Mouse (Mus musculus) liver, adult 2 months (tissue): ENCODE data around the gene Tpx2. TPM values are rescaled to one million over a fixed set of nuclear protein-coding genes. Genes with fewer than 3 reads are reported as not detected.

Source experiments
- DNase-seq: peaks from one replicate; pipeline ENCODE4 v3.0.0-alpha.2; 2011; ENCODE audit warnings: low read depth, low spot score; ENCODE audit errors: extremely low read depth
- H3K27ac ChIP-seq: fragments of 200-500 bp; replicated peaks from 2 replicates; pipeline ENCODE4 v1.5.1; 2012; ENCODE audit warnings: low read depth, mild to moderate bottlenecking, control low read depth, inconsistent platforms, low read length; ENCODE audit not compliant: insufficient read depth
- H3K27me3 ChIP-seq: fragments of 200-500 bp; 2 replicates; pipeline ENCODE4 v1.6.1; 2012; ENCODE audit warnings: mild to moderate bottlenecking, moderate library complexity, low read length, inconsistent platforms; ENCODE audit not compliant: control insufficient read depth, insufficient read depth
- H3K36me3 ChIP-seq: fragments of 200-500 bp; 2 replicates; pipeline ENCODE4 v1.6.1; 2012; ENCODE audit warnings: low read length, inconsistent platforms; ENCODE audit not compliant: control insufficient read depth, insufficient read depth
- H3K4me1 ChIP-seq: fragments of 200-500 bp; 2 replicates; pipeline ENCODE4 v1.6.1; 2011; ENCODE audit warnings: low read length; ENCODE audit not compliant: control insufficient read depth, insufficient read depth
- H3K4me3 ChIP-seq: fragments of 200-500 bp; 2 replicates; pipeline ENCODE4 v1.5.1; 2011; ENCODE audit warnings: low read depth, mild to moderate bottlenecking, control low read depth, low read length, moderate library complexity; ENCODE audit not compliant: insufficient read depth
- H3K79me2 ChIP-seq: fragments of 200-500 bp; 2 replicates; pipeline ENCODE4 v1.6.1; 2012; ENCODE audit warnings: inconsistent platforms, mild to moderate bottlenecking, low read length, moderate library complexity; ENCODE audit not compliant: control insufficient read depth, insufficient read depth
- H3K9ac ChIP-seq: fragments of 200-500 bp; 2 replicates; pipeline ENCODE4 v1.6.1; 2012; ENCODE audit warnings: low read depth, mild to moderate bottlenecking, control low read depth, inconsistent platforms, low read length
- CTCF ChIP-seq: fragments of 200-500 bp; IDR thresholded peaks from 2 replicates; pipeline ENCODE4 v1.5.1; 2011; ENCODE audit warnings: low read depth, low read length, control low read depth
- POLR2A ChIP-seq: fragments of 200-500 bp; IDR thresholded peaks from 2 replicates; pipeline ENCODE4 v1.6.1; 2011; ENCODE audit warnings: low read length, control low read depth; ENCODE audit not compliant: insufficient read depth; ENCODE audit errors: extremely low read depth
- WGBS: fragments of 180-500 bp; shearing (Covaris S2); methylation state at CpG from one replicate; pipeline ENCODE4 v1.1.7; 2018; 5-methylcytosine and 5-hydroxymethylcytosine counted together
- polyA plus RNA-seq: library from polyadenylated mRNA; depleted of rRNA; stranded (reverse); fragments of >200 nt; gene quantifications from 2 replicates; pipeline ENCODE4 v1.2.3, GENCODE M21; 2012
- total RNA-seq: library from RNA; depleted of rRNA; stranded (reverse); fragments of >200 nt; gene quantifications from 2 replicates; pipeline ENCODE4 v1.2.3, GENCODE M21; 2014

Gene Tpx2
- total and polyA plus RNA-seq, 2 experiments: 0.04 to 0.18 TPM

- H3K36me3 ChIP-seq: no peaks in the 10 kb centered on the region
- no peaks in the 10 kb centered on the region for H3K4me1 ChIP-seq
- no peak overlapping the region for H3K9ac ChIP-seq
- no peak for DNase-seq
- no peaks in the 10 kb centered on the region for H3K79me2 ChIP-seq
- WGBS: 85% methylated on average over 1 of the region's 1 CpGs
- H3K27ac ChIP-seq: no peak overlapping the region
- H3K4me3 ChIP-seq: no peak overlapping the region
- no peaks in the 10 kb centered on the region for H3K27me3 ChIP-seq
- no peak for TF ChIP-seq POLR2A
- no peak for TF ChIP-seq CTCF
These were observed 14.1 kb downstream of the Tpx2 start for GRCm38 (mm10) chr2:152861891-152862290.

DNA sequence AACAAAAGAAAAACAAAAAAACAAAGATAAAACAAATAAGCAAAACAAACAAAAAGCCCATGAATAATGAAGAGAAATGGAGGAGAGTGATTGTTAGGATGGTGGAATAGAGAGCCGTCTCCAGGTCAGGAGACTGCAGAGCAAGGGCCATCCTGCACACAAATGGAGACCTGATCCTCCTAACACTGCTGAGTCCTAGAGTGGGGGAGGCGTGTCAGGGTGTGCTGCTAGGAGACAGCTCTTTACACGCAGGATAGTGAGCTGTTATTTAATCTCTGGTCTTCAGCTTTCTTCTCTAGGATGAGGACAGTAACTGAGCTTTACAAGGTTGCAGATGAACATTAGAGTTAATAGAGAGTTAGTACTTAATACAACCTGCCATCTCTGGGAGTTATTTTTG is 14.9 kb downstream of the Tpx2 start:
- WGBS: 93% methylated on average over 3 of the region's 3 CpGs
- H3K79me2 ChIP-seq: no peaks in the 10 kb centered on the region
- no peak overlapping the region for H3K27ac ChIP-seq
- TF ChIP-seq CTCF: no peak
- TF ChIP-seq POLR2A: no peak
- no peak overlapping the region for H3K9ac ChIP-seq
- H3K27me3 ChIP-seq: no peaks in the 10 kb centered on the region
- no peak for DNase-seq
- no peak overlapping the region for H3K4me3 ChIP-seq
- no peaks in the 10 kb centered on the region for H3K4me1 ChIP-seq
- no peaks in the 10 kb centered on the region for H3K36me3 ChIP-seq

DNA sequence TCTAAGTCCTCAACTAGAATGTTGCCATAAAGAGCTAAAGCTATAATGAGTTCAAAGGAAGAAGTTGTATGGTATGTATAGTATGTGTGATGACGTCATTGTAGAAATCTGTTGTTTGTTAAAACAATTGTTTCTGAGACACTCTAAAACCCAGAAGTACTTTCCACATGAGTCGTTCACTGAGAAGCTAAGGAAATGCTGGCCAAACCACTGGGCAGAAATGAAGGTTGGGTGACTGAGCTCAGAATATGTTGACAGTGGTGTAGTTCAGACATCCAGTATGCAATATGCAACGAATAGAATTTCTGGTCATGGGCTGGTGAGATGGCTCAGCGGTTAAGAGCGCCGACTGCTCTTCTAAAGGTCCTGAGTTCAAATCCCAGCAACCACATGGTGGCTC is 15.6 kb downstream of the Tpx2 start:
- Histone ChIP-seq H3K27ac (no peak overlapping the region), H3K4me3 (no peak overlapping the region), H3K79me2 (no peaks in the 10 kb centered on the region), H3K9ac (no peak overlapping the region), H3K36me3 (no peaks in the 10 kb centered on the region), H3K27me3 (no peaks in the 10 kb centered on the region), H3K4me1 (no peaks in the 10 kb centered on the region)
- TF ChIP-seq POLR2A (no peak), CTCF (no peak)
- DNase-seq: no peak
- 96% methylated on average over 6 of the region's 6 CpGs for WGBS

- H3K4me1 ChIP-seq: no peaks in the 10 kb centered on the region
- H3K9ac ChIP-seq: no peak overlapping the region
- no peak for DNase-seq
- no peak overlapping the region for H3K27ac ChIP-seq
- WGBS: 96% methylated on average over 3 of the region's 3 CpGs
- H3K4me3 ChIP-seq: no peak overlapping the region
- no peaks in the 10 kb centered on the region for H3K27me3 ChIP-seq
- TF ChIP-seq POLR2A (no peak), CTCF (no peak)
- H3K79me2 ChIP-seq: no peaks in the 10 kb centered on the region
- no peaks in the 10 kb centered on the region for H3K36me3 ChIP-seq
These were observed 30.5 kb downstream of the Tpx2 start for GRCm38 (mm10) chr2:152878239-152878638.

DNA sequence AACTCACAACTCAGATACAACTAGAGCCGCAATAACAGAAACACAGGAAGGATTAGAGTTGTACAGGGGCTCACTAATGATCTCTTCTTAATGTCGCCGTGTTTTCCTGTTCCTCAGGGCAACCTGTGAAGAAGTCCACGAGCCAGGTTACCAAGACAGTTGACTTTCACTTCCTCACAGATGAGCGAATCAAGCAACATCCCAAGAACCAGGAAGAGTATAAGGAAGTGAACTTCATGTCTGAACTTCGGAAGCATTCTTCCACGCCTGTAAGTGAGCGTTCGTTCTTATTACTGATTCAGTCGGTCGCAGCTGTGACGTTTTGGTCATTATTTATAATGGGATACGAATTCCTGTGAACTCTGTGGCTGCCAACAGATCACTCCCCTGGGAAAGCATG is 33.1 kb downstream of the Tpx2 start:
- H3K27me3 ChIP-seq: no peaks in the 10 kb centered on the region
- 90% methylated on average over 13 of the region's 13 CpGs for WGBS
- H3K27ac ChIP-seq: no peak overlapping the region
- no peaks in the 10 kb centered on the region for H3K36me3 ChIP-seq
- H3K9ac ChIP-seq: no peak overlapping the region
- H3K4me1 ChIP-seq: no peaks in the 10 kb centered on the region
- no peak overlapping the region for H3K4me3 ChIP-seq
- TF ChIP-seq POLR2A (no peak), CTCF (no peak)
- no peaks in the 10 kb centered on the region for H3K79me2 ChIP-seq
- DNase-seq: no peak

DNA sequence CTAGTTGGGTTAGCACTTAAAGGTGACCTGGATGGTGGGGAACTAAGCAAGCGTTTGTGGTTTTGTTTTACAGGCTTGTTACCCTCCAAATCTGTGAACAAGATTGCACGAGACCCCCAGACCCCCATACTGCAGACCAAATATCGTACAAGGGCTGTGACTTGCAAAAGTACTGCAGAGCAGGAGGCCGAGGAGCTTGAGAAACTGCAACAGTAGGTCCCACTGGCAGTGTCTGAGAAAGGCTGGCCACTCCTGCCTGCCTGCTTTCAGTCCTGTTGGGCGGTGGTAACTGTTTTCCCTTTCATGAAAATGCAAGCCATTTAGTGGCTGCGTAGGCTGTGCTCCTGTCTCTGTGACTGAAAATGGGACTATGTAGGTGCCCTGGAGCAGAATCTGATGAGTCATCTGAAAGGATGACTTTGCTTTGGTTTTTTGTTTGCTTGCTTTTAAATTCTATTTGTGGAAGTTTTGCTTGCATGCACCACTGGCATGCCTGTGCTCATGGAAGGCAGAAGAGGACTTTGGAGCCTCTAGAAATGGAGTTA is 36.4 kb downstream of the Tpx2 start:
- WGBS: 97% methylated on average over 6 of the region's 6 CpGs
- Histone ChIP-seq H3K9ac (no peak overlapping the region), H3K27ac (no peak overlapping the region), H3K36me3 (no peaks in the 10 kb centered on the region), H3K79me2 (no peaks in the 10 kb centered on the region), H3K27me3 (no peaks in the 10 kb centered on the region), H3K4me1 (no peaks in the 10 kb centered on the region), H3K4me3 (no peak overlapping the region)
- no peak for TF ChIP-seq CTCF
- no peak for TF ChIP-seq POLR2A
- DNase-seq: no peak
